Comparison of ENCODE assay signal across 8 mouse cellular contexts in the genomic region with DNA sequence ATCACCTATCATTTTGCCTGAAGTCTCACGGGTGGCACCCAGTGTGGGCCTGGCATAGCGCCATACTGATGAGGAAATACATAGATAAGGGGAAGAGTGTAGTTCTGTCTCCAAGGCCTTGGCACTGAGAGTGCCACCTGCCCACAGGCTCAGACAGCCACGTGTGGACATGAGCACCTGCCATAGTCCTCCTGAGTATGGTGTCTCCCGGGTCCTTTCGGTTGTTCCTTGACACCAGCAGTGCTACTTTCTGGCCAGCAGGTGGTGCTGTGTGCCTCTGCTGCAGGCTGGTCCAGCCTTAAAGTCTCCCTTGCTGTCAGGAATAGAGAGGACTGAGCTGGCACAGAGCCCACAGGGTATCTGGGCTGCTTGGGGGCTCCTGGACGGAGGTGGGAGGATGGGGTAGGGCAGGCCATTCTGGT. TPM values are rescaled to one million over a fixed set of nuclear protein-coding genes. Genes with fewer than 3 reads are reported as not detected.
DNase-seq lines count a peak whose midpoint lies in the region; ATAC-seq lines count a peak whose summit lies in the region.

No protein-coding gene starts in this region.

- intact Hi-C loops in left cerebral cortex, postnatal 10 days (cut with DNase I) = loop anchor here (2.0 kb wide), 2 partner anchors 96 to 118 kb away; no protein-coding TSS in a partner anchor

- DNase-seq in adipocyte (ENCODE audit: low spot score) = peak; percentile 85
- DNase-seq in embryo, embryonic 10 days (ENCODE audit: low spot score) = peak; percentile 94
- peak; percentile 80 for DNase-seq in gastrocnemius, postnatal 10 days
- DNase-seq in induced T-regulatory cell, adult 2 months (ENCODE audit: low read depth) = peak; percentile 95
- peak; percentile 80 to 81 for DNase-seq in left cerebral cortex, postnatal 10 days (ENCODE audit: extremely low spot score in 1 of 2, low spot score in 2 of 2)
- DNase-seq in right cerebral cortex, postnatal 10 days (ENCODE audit: low spot score in 2 of 2) = peak; percentile 84 to 88
- peak; percentile 80 for DNase-seq in urinary bladder, postnatal 25 days (ENCODE audit: low spot score)

- ATAC-seq in megakaryocyte progenitor cell, adult 5-6 weeks (replicated peaks; ENCODE audit: poor library complexity) = peak; percentile 64

RNA-seq across cellular contexts. Expression of a gene that starts 36.1 kb away (rescaled TPM):
- total RNA-seq in gastrocnemius, postnatal 10 days (2021) = 1 to 10 TPM; 3.5 to 3.9 TPM
- 10 to 100 TPM in 1 of 2 experiments, 1 to 10 TPM in 1; 8.7 to 10.4 TPM for total RNA-seq in left cerebral cortex, postnatal 10 days (2021)
- 19.1 and 22.0 TPM in 2 replicates for total RNA-seq in megakaryocyte progenitor cell, adult 5-6 weeks (2015)
- 19.6 and 28.5 TPM in 2 replicates for total RNA-seq in megakaryocyte progenitor cell, adult 5-6 weeks (2017)

RNA-seq across cellular contexts. Expression of a gene that starts 49.1 kb away (rescaled TPM):
- 100 to 1,000 TPM; 197 to 221 TPM for total RNA-seq in gastrocnemius, postnatal 10 days (2021)
- 100 to 1,000 TPM; 493 to 499 TPM for total RNA-seq in left cerebral cortex, postnatal 10 days (2021)
- 85.3 and 89.2 TPM in 2 replicates for total RNA-seq in megakaryocyte progenitor cell, adult 5-6 weeks (2015)
- total RNA-seq in megakaryocyte progenitor cell, adult 5-6 weeks (2017) = 54.9 and 61.7 TPM in 2 replicates

Comparison
In these comparisons a context has a peak if more than half of its experiments do, and no peak if none do; other contexts are left out.
1. Peak in every context shown above with its lines: DNase-seq and ATAC-seq.